Mouse (Mus musculus) heart, adult 9 months (tissue): ENCODE data around the gene Vmn1r1.
"Not testable (repeated sequence)": the region's sequence is repeated elsewhere in the genome, so short reads cannot be mapped to it uniquely, and the experiment has no call there.

Source experiments
- DNase-seq, 2 experiments: peaks; one replicate each; pipeline ENCODE4 v3.0.0; 2022; ENCODE audit warnings: low spot score in 2 of 2

Gene Vmn1r1

DNA sequence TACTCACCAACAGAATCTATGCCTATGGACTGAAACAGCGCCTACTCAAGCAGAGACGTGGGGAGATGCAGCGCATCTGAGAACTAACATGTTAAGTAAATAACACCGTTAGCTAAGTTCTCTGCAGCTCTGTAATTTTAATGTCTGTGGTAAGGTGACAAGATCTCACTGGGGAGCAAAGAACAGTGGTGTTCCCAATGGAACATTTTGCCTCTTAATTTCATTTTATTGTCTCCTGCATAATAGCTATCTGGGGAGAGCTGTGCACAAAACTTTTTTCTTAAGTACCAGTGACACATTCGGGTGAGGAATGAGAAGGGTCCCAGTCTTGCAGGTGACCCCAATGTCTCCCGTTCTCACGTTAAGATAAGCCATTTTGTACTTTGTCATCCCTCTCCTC, at the start of gene Vmn1r1:
Gene Vmn1r1, minus strand, starts transcription at position 101 of the 400 bp plus-strand sequence.
- DNase-seq = no peak

- no peak for DNase-seq
Observed at GRCm38 (mm10) chr1:182210322-182210721, 46.0 kb upstream of the Vmn1r1 start.

DNA sequence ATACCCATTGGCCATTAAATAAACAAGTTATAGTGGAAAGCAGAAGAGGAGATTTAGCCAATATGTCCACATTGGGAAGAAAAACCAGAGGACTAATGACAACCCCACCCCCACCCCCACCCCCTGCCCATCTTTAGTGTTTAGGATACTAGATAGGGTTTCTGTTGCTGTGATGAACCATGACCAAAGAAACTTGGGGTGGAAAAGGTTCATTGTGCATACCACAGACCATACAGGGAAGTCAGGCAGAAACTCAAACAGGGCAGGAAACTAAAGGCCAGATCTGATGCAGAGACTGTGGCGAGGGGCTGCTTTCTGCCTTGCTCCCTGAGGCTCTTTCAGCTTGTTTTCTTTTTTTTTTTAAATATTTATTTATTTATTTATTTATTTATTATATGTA, 28.3 kb upstream of the Vmn1r1 start:
- no peak for DNase-seq

DNA sequence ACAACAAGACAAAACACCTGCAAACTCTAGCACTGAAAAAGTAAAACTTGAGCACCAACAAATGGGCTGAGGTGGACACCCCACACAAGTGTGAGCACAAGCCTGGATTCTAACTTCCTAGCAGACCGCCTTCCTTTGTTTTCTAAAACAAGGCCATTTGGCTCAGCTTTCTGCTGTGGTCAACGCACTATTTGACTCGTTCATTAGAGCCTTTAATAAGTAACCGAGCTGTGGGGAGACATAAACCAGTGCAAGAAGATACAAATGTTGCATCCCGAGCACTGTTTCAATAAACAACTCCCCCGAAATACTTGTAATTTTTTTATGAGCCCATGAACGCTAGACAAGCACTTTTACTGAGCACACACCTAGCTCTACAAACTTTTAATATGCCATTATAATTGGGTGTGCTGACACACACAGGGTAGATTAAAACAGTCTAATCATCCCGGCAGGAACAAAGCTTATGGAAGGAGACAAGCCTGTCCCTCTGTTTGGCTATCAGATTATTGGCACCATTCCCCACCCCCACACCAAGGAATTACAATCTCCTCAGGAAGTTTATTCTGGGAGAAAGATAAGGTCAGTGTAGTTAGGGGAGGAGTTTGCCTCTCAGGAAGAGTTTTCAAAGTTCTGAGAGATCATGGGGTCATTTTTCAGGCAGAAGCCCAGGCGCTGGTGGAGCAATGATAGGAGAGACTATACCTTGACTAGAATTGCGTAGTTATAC, 27.7 kb upstream of the Vmn1r1 start:
- DNase-seq = peak; percentile 24 to 37

- DNase-seq = no peak
Observed at GRCm38 (mm10) chr1:182191181-182191580, 26.9 kb upstream of the Vmn1r1 start.

- DNase-seq = no peak
Observed at GRCm38 (mm10) chr1:182189669-182190440, 25.6 kb upstream of the Vmn1r1 start.

- DNase-seq = not testable (repeated sequence)
Observed at GRCm38 (mm10) chr1:182182449-182182848, 18.2 kb upstream of the Vmn1r1 start.

DNA sequence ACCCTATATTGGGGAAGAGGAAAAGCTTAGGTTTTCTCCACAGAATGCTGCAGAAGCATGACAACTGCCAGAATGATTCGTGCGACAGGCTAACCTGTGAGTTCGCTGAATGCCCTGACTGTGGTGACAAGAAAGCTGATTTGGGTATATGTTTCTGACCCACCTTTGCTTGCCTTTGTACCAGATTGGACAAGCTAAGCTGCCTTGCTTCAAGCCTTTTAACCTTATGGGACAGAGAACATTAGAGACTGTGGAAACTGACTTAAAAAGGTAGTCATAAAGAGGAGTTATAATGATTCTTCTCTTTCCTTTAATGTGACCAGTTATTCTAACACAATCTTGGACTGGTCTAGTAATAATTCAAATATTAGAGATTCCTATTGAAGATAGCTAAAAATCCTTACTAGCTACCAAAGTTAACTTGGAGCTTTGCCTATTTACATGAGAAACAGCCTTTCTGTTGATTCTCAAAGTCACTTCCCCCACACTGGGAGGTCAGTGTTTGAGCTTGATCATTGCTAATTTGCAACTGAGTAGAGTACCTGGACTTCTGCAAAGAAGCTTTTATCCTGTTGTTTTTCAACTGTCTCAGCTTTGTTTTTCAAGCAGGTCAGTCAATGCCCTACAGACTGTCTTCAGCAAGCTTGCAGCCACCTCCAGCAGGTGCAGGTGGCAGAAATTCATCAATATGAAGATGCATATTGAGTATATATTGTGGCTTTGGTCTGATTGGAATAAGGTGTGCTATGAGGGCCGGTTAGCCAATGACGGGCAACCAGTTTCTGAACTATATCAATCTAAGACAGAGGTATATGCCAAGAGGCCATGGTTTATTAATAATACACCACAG, 17.4 kb upstream of the Vmn1r1 start:
- no peak for DNase-seq

DNA sequence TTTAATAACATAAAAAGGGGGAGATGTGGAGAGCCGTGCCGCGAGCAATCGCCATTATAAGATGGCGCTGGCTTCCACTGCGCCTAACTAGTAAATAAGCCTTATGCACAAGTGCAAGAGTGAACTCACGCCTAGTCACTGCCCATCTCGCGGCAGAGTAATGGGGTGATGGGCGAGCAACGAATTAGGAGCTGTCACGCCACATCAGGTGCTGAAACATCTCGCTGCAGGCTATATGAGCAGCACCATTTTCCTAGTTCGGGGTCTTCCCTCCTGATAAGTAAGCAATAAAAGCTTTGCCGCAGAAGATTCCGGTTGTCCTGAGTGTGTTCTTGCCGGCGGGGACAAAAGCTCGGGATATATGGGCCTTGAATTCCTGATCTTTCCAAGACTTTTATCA, 12.7 kb upstream of the Vmn1r1 start:
- not testable (repeated sequence) for DNase-seq

GRCm38 (mm10) chr1:182170206-182170605, 5.9 kb upstream of the Vmn1r1 start:
- not testable (repeated sequence) for DNase-seq

GRCm38 (mm10) chr1:182162951-182163350, 1.3 kb downstream of the Vmn1r1 start:
- no peak for DNase-seq

DNA sequence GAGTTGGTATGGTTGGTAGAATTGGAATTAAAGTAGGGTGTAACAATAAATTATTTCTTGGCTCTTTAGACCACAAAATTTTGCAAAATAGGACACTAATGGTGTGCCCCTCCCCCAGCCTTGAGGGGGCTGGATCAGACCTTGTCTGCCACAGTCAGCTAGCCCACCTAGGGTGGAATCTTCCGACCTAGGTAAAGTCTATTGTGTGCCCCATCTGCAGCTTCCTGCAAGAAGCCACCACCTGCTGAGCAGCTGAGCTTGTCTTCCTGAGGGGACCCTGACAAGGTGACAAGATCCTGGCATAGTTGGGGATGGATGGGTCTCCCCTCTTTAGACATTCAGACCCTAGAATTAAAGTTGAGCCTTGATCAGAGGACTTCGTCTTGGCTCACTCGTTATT, 4.7 kb downstream of the Vmn1r1 start:
- no peak for DNase-seq

GRCm38 (mm10) chr1:182157734-182158133, 6.6 kb downstream of the Vmn1r1 start:
- no peak for DNase-seq

DNA sequence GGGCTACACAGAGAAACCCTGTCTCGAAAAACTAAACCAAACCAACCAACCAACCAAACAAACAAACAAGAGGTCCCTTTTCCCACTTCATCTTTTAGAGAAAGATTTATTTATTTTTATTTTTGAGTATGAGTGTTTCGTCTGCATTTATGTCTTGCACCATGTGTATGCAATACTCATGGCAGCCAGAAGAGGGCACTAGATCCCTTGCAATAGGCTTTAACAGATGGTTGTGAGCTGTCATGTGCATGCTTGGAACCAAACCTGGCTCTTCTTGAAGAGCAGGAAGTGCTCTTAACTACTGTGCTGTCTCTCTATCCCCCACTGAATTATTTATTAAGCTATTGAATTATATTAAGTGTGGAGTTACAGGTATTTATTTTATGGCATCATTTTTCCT, 14.3 kb downstream of the Vmn1r1 start:
- DNase-seq = no peak

DNA sequence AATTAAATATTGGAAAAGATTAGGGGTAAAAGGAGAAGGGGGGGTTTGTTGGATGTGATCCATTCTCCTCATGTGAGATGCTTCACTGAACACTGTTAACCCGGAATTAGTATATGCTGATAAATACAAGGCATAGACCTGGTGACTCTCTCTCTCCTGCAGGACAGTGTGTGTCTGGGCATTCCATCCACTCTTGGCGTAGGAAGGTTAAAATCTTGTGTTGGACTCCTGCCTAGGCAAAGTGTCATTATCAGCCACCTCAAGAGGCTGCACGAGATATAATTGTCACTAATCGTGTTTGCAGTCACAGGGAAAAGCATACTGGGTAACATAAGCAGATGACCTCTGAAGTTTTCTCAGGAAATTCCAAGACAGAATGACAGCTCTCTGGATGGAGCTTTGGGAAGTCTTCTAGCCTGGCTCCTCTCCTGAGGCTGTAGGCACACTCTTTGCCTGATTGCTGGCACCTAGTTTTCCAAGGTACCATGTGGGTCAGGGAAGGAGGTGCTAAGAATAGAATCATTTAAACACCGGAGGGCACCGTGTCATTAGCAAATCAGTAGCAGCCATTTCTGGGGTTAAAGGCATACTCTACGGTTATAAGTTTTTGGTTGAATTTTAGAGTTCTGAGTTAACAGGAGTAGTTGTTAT, 15.3 kb downstream of the Vmn1r1 start:
- no peak for DNase-seq

- no peak for DNase-seq
Observed at GRCm38 (mm10) chr1:182145546-182145945, 18.7 kb downstream of the Vmn1r1 start.

DNA sequence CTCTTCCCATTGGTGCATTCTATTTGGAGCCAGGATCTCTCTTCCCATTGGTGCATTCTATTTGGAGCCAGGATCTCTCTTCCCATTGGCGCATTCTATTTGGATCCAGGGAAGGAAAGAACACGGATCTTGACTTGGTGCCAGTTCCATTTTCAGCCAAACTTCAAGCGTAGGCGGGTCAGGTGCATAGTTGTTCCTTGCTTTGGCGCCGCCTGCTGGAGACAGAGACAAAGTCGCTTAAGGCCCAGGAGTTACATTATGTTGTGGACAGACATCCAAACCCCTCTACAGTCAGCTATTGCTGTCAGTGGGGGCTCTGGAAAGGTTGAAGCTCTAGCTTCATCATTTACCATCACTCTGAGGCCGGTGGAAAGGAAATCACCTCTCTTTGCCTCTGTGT, 21.0 kb downstream of the Vmn1r1 start:
- DNase-seq = no peak

GRCm38 (mm10) chr1:182142725-182143124, 21.6 kb downstream of the Vmn1r1 start:
- no peak for DNase-seq

GRCm38 (mm10) chr1:182140370-182140769, 23.9 kb downstream of the Vmn1r1 start:
- DNase-seq = peak; percentile 53 to 66

- DNase-seq = no peak
Observed at GRCm38 (mm10) chr1:182139937-182140336, 24.3 kb downstream of the Vmn1r1 start.

GRCm38 (mm10) chr1:182138172-182138571, 26.1 kb downstream of the Vmn1r1 start:
- DNase-seq = no peak
